Mouse (Mus musculus) adrenal gland, postnatal 14 days (tissue): ENCODE measurements around the gene Wfdc15a. TPM values are rescaled to one million over a fixed set of nuclear protein-coding genes. Genes with fewer than 3 reads are reported as not detected.
"Not testable (repeated sequence)": the region's sequence is repeated elsewhere in the genome, so short reads cannot be mapped to it uniquely, and the experiment has no call there.

ENCODE experiments used
- DNase-seq: peaks from one replicate; pipeline ENCODE4 v3.0.0; 2021; ENCODE audit warnings: mixed read lengths
- long read RNA-seq, 2 experiments: library from polyadenylated mRNA; stranded (forward); transcript quantifications; one replicate each; pipeline ENCODE4 v2.0.0; 2021
- total RNA-seq: library from RNA; stranded (reverse); gene quantifications from 2 replicates; pipeline ENCODE4 v1.2.3, GENCODE M21; 2021

The Wfdc15a gene
- total RNA-seq, result not detected in 2 replicates
- long read RNA-seq, experiment 1, result 0 reads
- long read RNA-seq, experiment 2, result 0 reads

DNA sequence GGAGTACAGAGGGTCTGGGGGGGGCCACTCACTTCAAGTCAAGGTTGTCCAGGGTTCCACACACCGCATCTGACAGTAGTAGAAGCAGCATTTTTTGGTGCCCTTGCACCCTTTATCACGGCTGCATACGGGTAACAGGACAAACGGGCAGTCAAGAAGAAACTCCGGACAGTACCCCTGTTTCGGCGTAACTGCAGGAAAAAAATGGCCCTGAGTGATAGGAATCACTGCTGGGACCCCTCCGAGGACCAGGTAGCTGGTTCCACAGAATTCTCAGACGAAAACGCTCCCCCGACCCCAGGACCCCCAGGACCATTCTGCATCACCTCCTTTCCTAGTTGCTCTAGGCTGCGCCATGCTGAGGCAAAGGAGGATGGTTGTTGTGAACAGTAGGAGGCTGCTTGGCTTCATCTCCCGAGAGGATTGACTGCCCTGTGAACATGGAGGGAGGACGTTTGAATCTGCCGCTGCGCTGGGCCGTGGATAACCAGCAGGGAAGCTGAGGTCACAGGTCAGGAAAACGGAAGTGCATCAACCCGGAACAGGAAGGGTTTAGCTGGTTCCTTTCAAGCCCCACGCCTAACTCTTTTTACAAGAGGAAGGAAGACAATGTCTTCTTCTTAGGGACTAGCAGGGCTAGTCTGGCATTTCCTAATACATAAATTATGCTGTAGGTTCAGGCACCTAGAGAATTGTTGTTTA, at the start of gene Wfdc15a:
Wfdc15a (minus strand) TSS at position 505 of the 702 bp plus-strand sequence.
- DNase-seq, result no peak

DNA sequence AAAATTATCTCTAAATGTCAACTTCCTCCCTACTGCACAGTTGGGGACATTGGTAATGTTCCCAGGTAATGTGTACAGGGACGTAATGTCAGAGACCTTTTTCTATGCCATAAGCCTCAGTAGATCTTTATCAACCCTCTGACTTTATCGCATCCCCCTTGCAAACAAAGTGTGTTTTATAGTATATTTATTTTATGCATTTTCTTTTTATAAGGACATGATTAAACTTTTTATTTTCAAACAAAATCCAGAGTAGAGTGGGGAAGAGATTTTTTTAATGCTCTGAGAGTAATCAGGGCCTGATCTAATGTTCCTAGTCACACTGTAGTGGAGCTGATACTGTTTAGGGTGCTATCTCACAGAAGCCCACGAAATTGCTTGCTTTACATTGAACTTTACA, 38.4 kb upstream of the Wfdc15a start, which contains the start of gene Svs2:
Svs2 (minus strand) TSS at position 101 of the 400 bp plus-strand sequence.
- no peak for DNase-seq

DNA sequence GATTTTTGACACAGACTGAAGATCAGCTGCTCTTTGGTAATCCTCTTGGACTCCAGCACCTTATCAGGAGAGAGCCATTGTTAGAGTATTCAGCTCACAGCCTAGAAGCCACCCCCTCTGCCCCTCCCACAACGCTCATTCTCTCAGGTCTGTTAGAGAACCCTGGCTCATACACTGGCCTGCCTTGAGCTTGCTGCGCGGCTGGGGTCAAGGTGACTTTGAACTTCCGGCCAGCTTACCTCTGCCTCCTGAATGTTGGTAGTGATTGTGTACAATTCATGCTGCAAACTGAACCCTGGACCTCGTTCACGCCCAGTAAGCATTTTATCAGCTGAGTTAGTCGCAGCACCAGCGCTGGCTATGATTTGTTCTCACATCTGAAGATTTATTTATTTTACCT, 32.7 kb upstream of the Wfdc15a start:
- no peak for DNase-seq

DNA sequence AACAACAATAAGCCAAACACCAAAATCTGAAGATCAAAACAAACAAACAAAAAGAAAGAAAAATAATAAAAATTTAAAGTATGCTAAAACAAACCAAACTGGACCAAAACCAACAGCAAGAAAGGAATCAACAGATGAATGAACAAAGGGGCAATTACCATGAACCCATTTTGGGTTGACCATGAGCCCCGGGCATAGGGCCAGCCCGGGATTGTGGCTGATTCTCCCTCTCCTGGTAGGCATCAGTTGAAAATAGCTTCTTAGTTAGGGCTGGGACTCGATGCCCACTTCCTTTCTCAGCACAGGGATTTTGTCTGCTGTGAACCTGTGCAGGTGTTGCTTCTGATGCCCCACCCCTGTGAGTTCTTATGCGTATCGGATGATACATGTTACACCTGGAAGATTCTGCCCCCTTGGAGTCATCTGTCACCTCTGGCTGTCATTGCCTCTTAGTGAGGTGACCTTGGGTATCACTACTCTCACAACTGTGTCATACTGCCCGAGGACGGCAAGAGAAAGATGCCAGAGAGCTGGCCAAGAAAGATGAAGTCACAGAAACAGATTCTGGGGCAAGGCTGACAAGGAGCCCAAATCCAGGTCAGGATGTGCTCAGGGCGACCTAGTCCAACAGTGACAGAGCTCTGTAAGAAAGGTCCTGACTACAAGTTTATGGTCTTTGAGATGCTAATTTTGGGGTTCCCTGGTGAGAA, 28.6 kb upstream of the Wfdc15a start:
- peak; percentile 36 for DNase-seq

DNA sequence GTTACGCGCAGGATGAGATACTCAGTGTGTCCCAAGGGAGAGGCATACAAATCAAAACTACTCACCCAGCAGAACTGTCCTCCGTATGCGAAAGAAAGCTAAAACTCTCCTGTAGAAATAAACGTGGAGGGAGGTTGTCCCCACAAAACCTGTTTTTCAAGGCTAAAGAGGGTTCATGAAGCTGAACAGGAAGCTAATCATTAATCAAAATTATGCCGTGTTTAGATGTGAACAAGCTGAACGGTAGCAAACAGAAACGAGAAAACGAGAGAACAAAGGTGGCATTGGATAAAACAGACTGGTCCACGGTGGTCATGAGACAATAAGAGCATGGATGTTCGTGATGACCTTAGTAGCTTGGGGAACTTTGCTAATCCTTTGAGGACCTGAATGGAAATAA, 21.6 kb upstream of the Wfdc15a start, which contains the start of gene Wfdc15b:
Wfdc15b (minus strand) TSS at position 139 of the 400 bp plus-strand sequence.
- no peak for DNase-seq

DNA sequence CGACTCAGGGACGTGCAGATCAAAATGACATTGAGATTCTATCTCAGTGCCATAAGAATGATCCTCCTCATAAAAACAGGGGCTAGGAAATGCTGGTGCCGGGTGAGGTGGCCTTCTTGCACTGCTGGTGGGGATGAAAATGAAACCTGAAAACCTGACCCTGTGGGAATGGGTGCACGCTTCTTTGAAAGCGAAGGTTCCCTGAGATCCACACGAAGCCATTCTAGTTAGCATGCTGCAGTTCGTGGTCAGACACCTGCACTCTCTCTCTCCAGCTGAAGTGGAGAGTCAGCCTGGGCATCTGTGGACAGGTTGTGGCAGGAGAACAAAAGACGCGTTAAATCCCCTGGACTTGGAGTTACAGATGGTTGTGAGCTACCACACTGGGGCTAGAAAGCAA, 19.4 kb upstream of the Wfdc15a start:
- DNase-seq, result no peak

DNA sequence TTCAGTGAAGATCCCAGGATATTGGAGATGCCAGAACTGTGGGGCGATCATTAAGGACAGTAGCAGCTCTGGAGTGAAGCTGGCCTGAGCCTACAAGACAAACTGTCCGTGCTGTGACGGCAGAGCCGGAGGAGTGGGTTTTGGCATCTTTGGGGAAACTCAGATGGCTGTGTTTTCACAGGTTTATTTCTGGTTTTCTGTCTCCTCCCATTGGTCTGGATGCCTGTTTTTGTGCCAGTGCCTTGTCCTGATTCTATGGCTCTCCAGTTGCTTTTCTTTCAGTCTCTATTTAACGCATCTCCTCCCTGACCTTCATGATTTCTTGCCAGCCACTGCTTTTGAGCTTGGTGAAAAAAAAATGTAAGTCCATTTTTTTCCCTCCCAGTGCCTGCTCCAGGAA, 12.8 kb upstream of the Wfdc15a start:
- DNase-seq, result no peak

DNA sequence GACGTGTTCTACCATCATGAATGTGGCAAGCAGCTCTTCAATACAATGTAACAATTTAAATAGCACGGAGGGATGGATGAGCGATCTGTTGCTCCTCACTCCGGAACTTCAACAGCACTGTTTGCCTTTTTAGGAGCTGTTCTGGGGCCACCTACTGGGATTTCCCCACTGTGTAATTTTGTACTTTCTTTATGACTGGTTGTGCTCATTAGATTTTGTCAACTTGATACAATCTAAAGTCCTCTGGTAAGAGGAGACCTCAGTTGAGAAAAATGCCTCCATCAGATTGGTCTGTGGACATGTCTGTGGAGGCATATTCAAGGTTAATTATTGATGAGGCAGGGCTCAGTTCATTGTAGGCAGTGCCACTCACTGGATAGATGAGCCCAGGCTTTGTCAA, 11.0 kb upstream of the Wfdc15a start:
- no peak for DNase-seq

DNA sequence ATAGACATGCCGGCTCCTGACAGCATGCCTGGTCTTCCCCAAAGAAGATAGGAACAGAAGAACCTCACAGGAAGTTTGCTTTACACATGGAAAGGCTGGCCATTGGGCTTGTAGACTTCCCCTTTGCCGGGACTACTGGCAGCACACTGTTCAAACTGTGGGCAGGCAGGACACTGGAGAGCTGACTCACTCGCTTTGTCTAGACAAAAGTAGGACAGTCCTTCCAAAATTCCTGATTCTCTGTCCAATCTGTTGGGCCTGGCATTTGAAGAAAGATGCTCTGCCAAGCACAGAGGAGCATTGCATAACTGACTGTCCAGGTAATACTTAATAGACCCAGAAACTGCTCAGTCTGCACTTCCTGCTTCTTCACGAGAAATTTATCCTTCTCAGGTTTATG, 6.7 kb upstream of the Wfdc15a start:
- no peak for DNase-seq

DNA sequence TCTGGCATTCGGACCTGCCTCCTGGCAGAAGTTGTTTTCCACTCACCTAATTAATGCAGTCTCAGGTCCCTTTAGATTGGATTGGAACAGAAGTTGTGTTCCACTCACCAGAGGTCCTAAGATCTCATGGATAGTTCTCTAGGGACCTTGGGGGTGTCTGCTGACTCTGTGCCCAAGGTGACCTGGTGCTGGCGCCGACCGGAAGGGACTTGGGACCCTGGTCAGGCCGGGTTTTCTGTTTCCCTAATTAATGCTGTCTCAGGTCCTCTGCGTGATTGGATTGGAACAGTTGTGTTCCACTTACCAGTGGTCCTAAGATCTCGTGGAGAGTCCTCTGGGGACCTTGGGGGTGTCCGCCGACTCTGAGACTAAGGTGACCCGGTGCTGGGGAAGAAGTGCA, 6.1 kb upstream of the Wfdc15a start:
- not testable (repeated sequence) for DNase-seq

DNA sequence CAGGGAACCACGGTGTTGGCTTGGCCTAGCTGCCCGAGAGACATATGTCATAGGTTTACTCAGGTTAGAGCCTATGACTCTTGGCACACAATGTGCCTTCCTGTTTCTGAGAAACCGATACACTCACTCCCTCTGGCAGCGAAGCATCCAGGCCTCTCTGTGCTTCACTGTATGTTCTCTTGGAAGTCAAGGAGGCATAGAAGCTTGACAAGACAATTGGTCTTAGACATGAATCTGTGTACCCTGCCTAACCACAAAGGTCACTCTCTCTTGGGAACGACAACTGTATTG, 3.3 kb downstream of the Wfdc15a start:
- DNase-seq, result no peak

DNA sequence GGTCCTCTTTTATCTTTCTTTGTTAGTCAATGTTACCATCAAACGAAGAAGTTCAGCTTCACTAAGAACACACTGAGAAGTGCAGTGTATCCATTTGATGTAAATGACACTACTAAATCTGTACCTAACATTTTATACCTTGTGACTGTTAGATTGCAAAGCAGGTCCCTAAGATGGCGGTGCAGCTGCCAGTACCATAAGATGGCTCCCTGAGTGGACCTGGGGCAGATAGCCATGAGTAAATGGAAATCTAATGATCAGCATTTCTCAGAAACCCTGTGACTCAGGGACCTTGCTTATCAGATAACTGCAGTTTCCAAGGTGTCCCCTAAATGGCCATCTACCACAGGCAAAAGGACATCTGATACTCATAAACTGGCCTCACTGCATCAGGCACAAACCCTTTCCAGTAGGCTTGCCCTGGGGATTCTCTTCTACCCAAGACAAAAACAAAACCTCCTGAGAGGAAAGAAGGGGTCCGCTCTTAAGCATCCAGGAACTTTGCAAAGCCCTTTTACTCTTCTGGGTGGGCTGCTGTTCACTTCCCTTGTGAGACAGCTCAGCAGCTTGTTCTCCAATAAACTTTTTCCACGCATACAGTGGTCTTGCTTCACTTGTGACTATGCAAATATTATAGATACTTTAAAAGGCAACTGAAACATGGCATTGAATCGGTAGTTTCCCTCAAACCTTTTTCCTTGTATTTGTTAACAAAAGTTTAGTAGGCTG, 3.8 kb downstream of the Wfdc15a start:
- DNase-seq, result no peak

DNA sequence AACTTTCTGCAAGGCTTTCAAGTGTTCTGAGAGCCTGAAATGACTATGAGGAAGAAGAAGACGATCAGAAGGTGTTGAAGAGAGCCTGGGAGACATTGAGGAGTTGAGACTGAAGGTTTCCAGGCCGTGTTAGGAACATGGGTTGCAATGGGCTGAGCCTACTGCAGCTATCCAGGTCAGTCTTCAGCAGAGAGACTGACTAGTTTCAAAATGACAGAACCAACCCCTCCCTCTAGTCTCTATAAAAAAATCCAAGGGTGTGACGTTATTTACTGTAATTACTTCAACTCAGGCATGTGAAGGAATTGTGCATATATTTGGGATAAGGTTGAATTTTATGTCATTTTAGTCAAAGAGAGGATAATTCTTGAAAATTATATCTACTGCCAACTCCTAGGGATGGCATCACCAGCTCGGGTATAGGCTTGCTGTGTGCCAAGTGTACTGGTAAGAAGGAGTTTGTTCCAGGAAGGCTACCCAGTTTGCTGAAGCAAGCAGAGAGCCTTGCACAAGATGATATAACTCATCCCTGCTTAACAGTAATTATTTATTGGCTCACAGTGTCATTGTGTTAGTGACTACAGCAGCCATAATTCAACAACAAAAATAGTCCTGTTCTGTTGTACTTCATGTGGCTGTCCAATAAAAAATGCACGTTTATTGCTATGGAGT, 4.8 kb downstream of the Wfdc15a start:
- DNase-seq, result peak; percentile 46

DNA sequence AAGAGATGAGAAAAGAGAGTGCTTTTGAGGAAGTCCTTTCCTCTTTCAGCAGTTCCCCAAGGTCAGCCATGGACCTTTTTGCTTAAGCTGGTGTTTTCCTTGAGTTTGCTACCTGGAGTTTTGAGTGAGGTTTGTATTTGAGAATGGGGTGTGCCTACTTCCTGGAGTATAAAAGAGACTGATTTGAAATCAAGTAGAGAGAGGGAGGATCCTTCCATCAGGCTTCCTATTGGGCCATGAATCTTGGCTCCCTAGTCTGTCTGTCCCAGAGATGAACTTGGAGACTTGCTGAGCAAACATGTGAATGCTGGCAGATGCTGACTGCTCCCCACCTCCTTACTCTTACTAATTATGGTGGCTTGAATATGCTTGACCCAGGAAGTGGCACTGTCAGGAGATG, 7.7 kb downstream of the Wfdc15a start:
- no peak for DNase-seq

DNA sequence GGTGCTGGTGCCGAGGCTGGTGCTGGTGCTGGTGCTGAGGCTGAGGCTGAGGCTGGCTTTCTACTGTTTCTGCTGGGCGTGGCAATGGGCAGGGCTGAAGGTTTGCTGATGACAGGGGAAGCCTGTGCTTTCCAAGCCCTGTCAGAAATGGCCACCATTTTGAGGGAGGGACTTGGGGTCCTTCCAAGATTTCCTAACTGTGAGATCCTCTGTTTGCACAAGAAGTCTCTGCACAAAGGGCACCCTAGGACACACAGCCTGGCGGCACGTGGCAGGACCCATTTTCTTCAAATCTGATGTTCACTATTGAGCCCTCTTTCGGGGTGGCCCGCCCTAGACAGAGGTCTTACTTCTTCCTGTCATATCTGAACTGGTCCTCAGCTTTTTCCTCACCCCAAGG, 9.4 kb downstream of the Wfdc15a start, which contains the start of gene Wfdc12:
Wfdc12 (minus strand) TSS at position 33 of the 400 bp plus-strand sequence.
- DNase-seq, result peak; percentile 41

DNA sequence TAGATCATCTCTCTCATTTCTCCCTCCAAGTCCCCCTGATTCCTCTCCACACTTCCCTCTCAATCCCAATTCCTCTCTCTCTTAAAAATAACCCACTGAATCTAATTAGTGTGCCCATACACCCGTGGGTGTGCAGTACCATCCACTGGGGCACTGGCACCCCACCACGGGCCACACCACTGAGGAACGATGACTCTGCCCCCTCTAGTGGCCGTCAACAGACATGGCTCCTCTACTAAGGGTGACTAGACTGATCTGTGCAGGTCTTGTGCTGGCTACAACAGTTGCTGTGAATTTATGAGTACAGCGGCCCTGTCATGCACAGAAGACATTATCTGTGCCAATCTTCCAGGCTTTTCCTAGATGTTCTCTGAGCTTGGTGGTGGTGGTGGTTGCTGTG, 11.2 kb downstream of the Wfdc15a start:
- DNase-seq, result peak; percentile 19

DNA sequence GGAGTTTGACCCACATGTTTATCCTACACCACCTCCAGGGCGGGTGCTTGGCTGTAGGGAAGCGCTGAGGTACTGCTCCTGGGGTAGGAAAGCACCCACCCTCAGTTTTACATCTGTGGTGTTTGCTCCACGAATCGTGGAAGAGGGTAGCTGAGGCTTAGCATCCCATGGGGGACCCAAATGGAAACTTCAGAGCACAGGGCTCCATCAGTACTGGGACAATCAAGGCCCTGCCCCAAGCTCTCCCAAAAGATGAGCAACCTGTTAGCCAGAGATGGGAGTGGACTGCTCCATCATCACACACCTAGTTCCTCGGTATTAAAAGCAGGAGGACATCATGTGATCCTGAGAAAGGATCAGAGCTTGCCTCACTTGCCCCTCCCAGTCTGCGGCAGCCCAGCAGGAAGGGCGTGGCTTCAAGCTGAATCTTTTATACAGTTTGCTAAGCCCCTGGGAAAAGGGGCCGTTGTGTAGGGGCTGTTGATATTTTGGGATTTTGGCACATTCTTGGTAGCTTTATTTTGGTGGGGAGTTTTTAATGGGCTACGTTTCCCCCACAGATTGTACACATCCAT, 15.7 kb downstream of the Wfdc15a start:
- DNase-seq, result no peak

DNA sequence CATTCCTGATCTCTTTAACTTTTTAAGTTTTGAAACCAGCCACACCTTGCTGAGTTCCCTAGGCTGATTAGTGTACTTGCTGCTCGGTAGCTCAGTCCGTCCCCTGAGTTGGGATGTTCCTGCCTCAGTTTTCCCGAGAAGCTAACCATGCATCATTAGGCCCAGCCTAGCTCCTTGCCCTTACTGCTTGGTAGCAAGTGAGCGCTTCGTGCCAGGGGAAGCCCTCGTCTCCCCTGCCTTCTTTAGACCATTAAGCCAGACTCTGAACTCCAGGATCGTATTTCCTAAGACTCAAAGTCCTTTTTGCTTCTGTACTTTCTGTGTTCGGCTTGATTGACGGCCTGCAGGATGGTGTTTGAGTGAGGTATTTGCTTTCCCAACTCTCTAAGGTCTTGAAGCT, 16.6 kb downstream of the Wfdc15a start:
- DNase-seq, result no peak

DNA sequence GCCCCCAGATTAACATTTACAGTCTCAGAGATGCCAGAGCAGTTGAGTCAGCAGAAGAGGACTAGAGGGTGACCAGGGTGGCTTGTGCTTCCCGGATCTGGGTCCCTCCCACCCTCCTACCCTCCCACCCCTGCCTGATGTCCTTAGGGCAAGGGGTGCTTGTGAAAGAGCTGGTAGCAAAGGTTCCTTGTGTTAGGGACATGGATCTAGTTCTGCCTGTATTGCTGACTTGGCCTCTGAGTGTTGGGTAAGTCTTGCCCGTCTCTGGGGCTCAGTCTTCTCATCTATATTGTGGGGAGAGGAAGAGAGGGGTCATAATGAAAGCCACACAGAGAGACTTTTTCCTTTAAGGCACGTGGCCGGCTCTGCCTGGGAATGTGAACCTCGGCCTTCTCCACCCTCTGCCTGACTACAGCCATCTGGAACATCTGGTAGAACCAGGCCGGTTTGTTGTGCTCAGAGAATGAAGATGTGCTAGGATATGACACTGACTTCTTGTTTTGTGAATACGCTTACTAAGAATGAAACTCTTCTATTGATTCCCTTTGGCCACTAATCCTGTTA, 17.2 kb downstream of the Wfdc15a start, which contains the start of gene Wfdc5:
Wfdc5 (minus strand) TSS at position 51 of the 564 bp plus-strand sequence.
- no peak for DNase-seq

DNA sequence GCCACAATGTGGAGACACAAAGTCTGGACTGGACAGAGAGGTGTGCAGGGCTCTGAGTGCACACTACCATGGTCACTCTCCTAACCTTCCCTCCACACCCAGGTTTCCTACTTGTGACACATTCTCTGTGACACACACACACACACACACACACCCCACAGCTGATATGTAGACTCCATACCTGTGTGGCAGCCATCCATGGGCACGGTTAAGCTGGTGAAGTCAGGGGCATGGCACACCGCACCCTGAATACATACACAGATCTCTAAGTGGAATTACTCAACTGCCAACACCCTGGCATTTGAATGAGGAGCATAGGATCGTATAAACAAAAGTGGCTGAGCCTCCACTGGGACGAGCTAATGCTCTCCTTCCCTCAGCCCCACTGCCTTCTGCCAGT, 19.2 kb downstream of the Wfdc15a start:
- DNase-seq, result no peak

DNA sequence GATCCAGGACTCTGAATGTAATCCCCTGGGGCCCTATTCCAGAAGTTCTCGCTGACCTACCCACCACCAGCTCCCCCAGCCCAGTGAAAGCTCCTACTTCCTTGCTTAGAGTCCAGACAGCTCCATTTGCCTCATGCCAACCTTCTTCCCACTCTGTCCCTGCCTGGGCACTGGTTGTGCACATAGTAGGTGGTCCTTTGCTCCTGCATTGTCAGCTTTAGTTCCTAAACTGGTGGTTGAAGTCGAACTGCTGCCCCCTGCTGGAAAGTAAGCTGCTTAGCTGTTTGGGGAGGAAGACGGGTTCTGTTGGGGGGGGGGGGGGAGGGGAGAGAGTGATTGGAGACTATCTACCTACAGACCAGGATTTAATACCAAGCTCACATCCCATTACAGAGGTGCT, 19.8 kb downstream of the Wfdc15a start:
- DNase-seq, result peak; percentile 66

DNA sequence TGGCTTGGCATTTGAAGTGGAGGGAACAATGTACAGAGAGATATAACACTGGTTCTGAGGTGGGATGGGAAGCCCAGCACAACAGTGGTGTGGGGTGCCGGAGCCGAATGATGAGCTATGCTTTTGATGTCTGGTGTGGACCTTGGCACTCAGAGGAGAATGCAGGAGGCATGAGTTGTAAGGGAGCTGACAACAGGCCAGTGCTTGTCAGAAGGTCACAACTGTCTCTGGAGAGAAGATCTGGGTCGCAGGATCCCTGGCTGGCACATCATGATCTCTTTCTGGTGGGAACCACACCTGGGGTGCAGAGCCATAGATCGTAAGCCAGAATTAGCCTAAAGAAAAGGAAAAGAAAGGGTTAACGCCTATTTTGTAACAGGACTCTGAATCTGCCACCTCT, 22.1 kb downstream of the Wfdc15a start:
- peak; percentile 44 for DNase-seq
